Mouse (Mus musculus) ES-Bruce4 (cell line): ENCODE measurements around the gene Oprd1. TPM values are rescaled to one million over a fixed set of nuclear protein-coding genes. Genes with fewer than 3 reads are reported as not detected.

Experiments used
- H3K27ac ChIP-seq: 2 replicates; pipeline ENCODE4 v1.5.1; 2012; ENCODE audit warnings: low read length, inconsistent platforms; ENCODE audit not compliant: insufficient read depth
- H3K27me3 ChIP-seq: 2 replicates; pipeline ENCODE4 v1.6.1; 2012; ENCODE audit warnings: mild to moderate bottlenecking, low read length, inconsistent platforms; ENCODE audit not compliant: control insufficient read depth, poor library complexity, insufficient read depth, severe bottlenecking
- H3K36me3 ChIP-seq: 2 replicates; pipeline ENCODE4 v1.6.1; 2012; ENCODE audit warnings: inconsistent platforms, mild to moderate bottlenecking, low read length, moderate library complexity; ENCODE audit not compliant: control insufficient read depth, poor library complexity, insufficient read depth, severe bottlenecking
- H3K4me1 ChIP-seq: one replicate; pipeline ENCODE4 v1.8.1; 2011; ENCODE audit warnings: low read length; ENCODE audit not compliant: control insufficient read depth, insufficient read depth
- H3K4me3 ChIP-seq: 2 replicates; pipeline ENCODE4 v1.5.1; 2011; ENCODE audit warnings: low read depth, mild to moderate bottlenecking, low read length
- H3K9ac ChIP-seq: 2 replicates; pipeline ENCODE4 v1.6.1; 2012; ENCODE audit warnings: low read depth, mild to moderate bottlenecking, inconsistent platforms; ENCODE audit not compliant: poor library complexity, severe bottlenecking
- H3K9me3 ChIP-seq: replicated peaks from 2 replicates; pipeline ENCODE4 v1.6.1; 2012; ENCODE audit warnings: mild to moderate bottlenecking, low read length, inconsistent platforms; ENCODE audit not compliant: control insufficient read depth, poor library complexity, insufficient read depth, severe bottlenecking
- CTCF ChIP-seq: IDR thresholded peaks from one replicate; pipeline ENCODE4 v1.8.1; 2011; ENCODE audit warnings: low read depth, low read length
- EP300 ChIP-seq: IDR thresholded peaks from 2 replicates; pipeline ENCODE4 v1.6.1; 2011; ENCODE audit warnings: low read depth, low read length; ENCODE audit not compliant: insufficient read depth
- POLR2A ChIP-seq: IDR thresholded peaks from one replicate; pipeline ENCODE4 v1.8.1; 2011; ENCODE audit warnings: low read length; ENCODE audit not compliant: insufficient read depth
- polyA plus RNA-seq: library from polyadenylated mRNA; stranded (reverse); fragments of >200 nt; gene quantifications from 2 replicates; pipeline ENCODE4 v1.2.4, GENCODE M21; 2011; ENCODE audit warnings: low read depth; ENCODE audit not compliant: missing spikeins, insufficient read depth, insufficient read length

Gene Oprd1
- polyA plus RNA-seq, 1 experiment = 0.54 TPM

DNA sequence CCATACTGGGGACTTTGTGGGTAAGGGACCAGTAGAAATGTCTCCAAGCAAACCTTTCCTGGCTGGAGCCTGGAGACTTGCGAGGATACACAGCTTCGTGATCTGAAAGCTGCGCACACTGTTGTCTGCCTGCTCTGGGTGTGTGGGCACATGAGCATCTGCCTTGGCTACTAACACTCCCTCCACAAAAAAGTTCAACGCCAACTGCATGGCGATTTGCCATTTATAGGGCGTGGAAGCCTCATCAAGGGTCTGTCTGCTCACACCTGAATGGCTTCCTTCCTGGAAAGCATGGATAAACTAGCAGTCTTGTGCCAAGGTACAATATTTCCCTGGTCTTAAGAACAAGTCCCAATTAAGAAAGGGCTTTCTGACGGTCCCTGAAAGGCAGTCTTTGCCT lies 12.5 kb downstream of the Oprd1 start:
- peaks cover 18% of the 10 kb centered on the region for H3K4me1 ChIP-seq
- no peaks in the 10 kb centered on the region for H3K27me3 ChIP-seq
- H3K9me3 ChIP-seq = no peaks in the 10 kb centered on the region
- no peak overlapping the region for H3K4me3 ChIP-seq
- H3K36me3 ChIP-seq = no peaks in the 10 kb centered on the region
- no peak for TF ChIP-seq EP300
- no peak for TF ChIP-seq POLR2A
- TF ChIP-seq CTCF = no peak
- H3K9ac ChIP-seq = no peak overlapping the region
- H3K27ac ChIP-seq = no peak overlapping the region

DNA sequence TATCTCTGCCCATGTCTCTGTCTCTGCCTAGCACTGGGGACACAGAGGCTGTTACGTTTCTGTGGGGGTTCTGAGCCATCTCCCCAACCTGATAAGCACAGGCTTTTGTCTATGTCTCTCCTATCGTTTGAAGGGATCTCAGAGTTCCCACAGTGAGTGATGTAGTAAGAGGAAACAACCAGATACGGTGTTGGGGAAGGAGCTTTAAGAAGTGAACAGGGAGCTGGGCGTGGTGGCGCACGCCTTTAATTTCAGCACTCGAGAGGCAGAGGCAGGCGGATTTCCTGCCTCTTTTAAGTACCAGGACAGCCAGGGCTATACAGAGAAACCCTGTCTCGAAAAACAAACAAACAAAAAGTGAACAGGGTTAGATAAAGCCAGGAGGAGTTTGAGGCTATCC lies 13.2 kb downstream of the Oprd1 start:
- no peaks in the 10 kb centered on the region for H3K27me3 ChIP-seq
- H3K36me3 ChIP-seq = no peaks in the 10 kb centered on the region
- H3K9ac ChIP-seq = no peak overlapping the region
- TF ChIP-seq CTCF (no peak), POLR2A (no peak), EP300 (no peak)
- no peaks in the 10 kb centered on the region for H3K9me3 ChIP-seq
- peak overlapping the region; percentile 11 for H3K4me3 ChIP-seq
- peak overlapping the region; percentile 68; the same call in 1 of the 2 replicates for H3K27ac ChIP-seq
- peaks cover 18% of the 10 kb centered on the region for H3K4me1 ChIP-seq

- Histone ChIP-seq H3K4me1 (peaks cover 18% of the 10 kb centered on the region), H3K27ac (peak overlapping the region; percentile 92), H3K4me3 (peak overlapping the region; percentile 11), H3K9ac (no peak overlapping the region), H3K9me3 (no peaks in the 10 kb centered on the region), H3K36me3 (no peaks in the 10 kb centered on the region), H3K27me3 (no peaks in the 10 kb centered on the region)
- TF ChIP-seq EP300 (no peak), CTCF (no peak), POLR2A (peak; percentile 73)
Observed at GRCm38 (mm10) chr4:132130645-132131044, 13.6 kb downstream of the Oprd1 start.

DNA sequence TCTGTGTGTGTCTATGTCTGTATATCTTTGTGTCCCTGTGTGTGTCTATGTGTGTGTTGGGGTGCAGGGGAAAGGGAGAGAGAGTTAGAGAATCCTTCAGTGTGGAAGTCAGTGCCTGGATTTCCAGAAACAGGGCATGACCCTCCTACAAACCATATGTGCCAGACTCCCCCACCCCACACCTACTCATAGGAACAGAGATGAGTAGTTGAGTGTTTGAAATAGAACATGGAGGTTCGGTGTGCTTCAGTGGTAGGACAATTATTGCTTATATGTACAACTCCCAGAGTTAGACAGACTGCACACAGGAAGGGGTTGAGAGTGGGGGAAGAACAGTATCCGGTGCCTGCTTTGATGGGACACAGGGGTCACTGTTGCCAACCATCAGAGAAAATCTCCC lies 14.2 kb downstream of the Oprd1 start:
- TF ChIP-seq POLR2A (no peak), CTCF (no peak), EP300 (no peak)
- peak overlapping the region; percentile 92 for H3K27ac ChIP-seq
- H3K4me1 ChIP-seq = peaks cover 18% of the 10 kb centered on the region
- H3K9me3 ChIP-seq = no peaks in the 10 kb centered on the region
- H3K27me3 ChIP-seq = no peaks in the 10 kb centered on the region
- no peak overlapping the region; the same call in 1 of the 2 replicates for H3K4me3 ChIP-seq
- no peaks in the 10 kb centered on the region for H3K36me3 ChIP-seq
- H3K9ac ChIP-seq = no peak overlapping the region

DNA sequence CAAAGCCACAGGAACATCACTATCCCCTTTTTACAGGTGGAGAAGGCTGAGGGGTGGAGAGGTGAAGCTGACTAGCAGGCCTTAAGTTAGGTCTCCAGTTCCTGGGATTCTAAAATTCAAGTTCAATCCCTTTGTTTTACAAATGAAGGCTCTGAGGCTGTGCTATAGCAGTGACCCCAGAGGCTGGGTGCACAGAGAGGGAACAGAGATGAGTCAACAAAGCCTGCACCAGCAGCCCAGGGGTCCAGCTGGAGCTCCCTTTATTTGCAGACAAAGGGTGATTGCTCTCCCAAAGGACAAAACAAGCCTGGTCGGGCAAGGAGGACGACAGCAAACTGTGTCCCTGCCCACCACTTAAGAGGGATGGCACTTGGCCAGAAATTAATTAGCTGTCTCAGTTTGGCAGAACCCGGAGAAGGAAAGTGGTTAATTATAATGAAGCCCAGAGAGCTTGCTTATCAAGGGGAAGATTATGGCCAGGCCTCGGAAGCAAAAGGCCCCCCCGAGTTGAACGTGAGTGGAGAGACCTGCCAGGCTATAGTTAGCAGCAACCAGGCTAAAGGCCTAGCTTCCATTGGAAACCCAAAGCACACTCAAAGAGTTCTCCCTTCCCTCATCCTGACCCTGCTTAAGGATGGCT lies 15.2 kb downstream of the Oprd1 start:
- Histone ChIP-seq H3K36me3 (no peaks in the 10 kb centered on the region), H3K9me3 (no peaks in the 10 kb centered on the region), H3K4me1 (peaks cover 16% of the 10 kb centered on the region), H3K27me3 (no peaks in the 10 kb centered on the region), H3K9ac (peak overlapping the region; percentile 37; the same call in 1 of the 2 replicates), H3K27ac (peak overlapping the region; percentile 92), H3K4me3 (no peak overlapping the region)
- TF ChIP-seq EP300 (peak; percentile 93), POLR2A (no peak), CTCF (no peak)

- TF ChIP-seq CTCF = no peak
- no peak for TF ChIP-seq POLR2A
- no peak for TF ChIP-seq EP300
- no peak overlapping the region for H3K27ac ChIP-seq
- H3K36me3 ChIP-seq = no peaks in the 10 kb centered on the region
- H3K4me3 ChIP-seq = peak overlapping the region; percentile 17; the same call in 1 of the 2 replicates
- peaks cover 16% of the 10 kb centered on the region for H3K4me1 ChIP-seq
- no peaks in the 10 kb centered on the region for H3K27me3 ChIP-seq
- H3K9me3 ChIP-seq = no peaks in the 10 kb centered on the region
- no peak overlapping the region for H3K9ac ChIP-seq
Observed at GRCm38 (mm10) chr4:132127091-132127490, 17.2 kb downstream of the Oprd1 start.
